Mouse (Mus musculus): ENCODE measurements around the gene Nfia.

The Nfia gene

DNA sequence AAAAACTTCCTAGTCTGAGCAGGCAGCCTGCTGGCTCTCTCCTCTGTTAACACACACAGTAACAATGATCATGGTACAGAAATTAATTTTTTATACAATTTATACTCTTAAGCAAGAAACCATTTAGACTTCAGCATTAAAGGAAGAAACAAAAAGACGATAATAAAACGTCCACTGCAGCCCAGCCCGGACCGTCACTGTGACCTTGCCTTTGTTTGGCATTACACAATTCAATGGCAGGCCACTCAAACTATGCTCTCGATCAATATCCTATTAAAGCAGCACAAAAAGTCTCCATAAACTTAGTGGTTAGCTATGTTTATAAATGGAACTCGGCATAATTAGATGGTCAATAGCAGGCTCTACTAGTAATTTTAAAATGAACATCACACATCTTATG is 232.5 kb downstream of the Nfia start:
- DNase-seq (ENCODE audit: low read depth) = no peak

GRCm38 (mm10) chr4:98008814-98009368 is 236.4 kb downstream of the Nfia start:
- DNase-seq (ENCODE audit: low read depth) = no peak

DNA sequence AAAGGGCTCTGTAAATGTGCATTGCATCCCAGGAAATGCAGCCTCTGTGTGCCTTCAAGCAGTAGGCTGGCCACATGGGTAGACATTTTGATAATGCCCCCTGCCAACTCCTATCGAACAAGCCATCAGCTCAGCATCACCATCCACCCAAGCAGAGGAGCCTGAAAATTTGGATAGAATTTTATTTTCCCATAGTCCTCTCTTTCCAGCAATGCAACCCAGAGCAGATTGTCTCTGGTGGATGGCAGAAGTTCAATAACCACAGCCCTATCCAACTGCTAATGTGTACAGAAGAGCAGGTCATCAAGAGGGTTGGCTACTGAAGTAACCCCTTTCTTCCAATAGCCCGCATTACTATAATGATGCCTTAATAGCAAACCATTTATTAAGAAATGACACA is 237.4 kb downstream of the Nfia start:
- no peak for DNase-seq (ENCODE audit: low read depth)

GRCm38 (mm10) chr4:98019811-98020210 is 247.3 kb downstream of the Nfia start:
- DNase-seq (ENCODE audit: low read depth) = no peak

DNA sequence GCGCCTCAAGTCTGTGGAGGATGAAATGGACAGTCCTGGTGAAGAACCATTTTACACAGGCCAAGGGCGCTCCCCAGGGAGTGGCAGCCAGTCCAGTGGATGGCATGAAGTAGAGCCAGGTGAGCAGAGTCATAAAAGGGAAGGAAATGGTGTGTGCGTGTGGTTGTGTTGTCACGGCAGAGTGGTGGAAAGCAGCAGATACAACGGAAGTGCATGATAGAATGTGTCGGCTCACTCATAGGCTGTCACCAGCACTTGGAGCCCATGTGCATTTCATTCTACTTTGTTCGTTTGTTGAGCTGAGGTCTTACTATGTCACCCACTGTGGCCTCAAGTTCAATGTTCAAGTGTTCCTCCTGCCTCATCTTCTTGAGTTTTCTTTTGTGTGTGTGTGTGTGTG is 248.3 kb downstream of the Nfia start:
- no peak for DNase-seq (ENCODE audit: low read depth)

GRCm38 (mm10) chr4:98023245-98023792 is 250.8 kb downstream of the Nfia start:
- no peak for DNase-seq (ENCODE audit: low read depth)

- DNase-seq (ENCODE audit: low read depth) = no peak
These were observed 254.9 kb downstream of the Nfia start for GRCm38 (mm10) chr4:98027412-98027811.

- DNase-seq (ENCODE audit: low read depth) = no peak
These were observed 259.3 kb downstream of the Nfia start for GRCm38 (mm10) chr4:98031871-98032270.

- DNase-seq (ENCODE audit: low read depth) = no peak
These were observed 259.8 kb downstream of the Nfia start for GRCm38 (mm10) chr4:98032332-98032731.

DNA sequence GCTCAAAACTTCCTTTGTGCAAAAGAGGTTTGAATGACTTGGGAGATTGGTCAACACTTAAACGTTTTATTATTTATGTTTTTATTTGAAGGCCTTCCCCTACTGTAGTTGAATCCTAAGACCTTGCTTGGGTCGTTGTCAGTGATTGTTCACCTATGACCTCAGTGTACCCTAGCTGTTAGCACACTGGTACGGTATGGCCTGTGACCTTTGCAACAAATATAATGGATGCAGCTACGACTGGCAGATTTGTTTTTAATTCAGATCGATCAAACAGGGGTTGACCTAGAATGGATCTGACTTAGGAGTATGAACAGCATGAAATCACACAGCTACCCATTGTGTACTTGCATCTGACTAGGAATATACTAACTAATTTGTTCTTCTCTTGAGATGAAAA is 266.6 kb downstream of the Nfia start:
- DNase-seq (ENCODE audit: low read depth) = no peak

- DNase-seq (ENCODE audit: low read depth) = no peak
These were observed 267.6 kb downstream of the Nfia start for GRCm38 (mm10) chr4:98040179-98040578.

DNA sequence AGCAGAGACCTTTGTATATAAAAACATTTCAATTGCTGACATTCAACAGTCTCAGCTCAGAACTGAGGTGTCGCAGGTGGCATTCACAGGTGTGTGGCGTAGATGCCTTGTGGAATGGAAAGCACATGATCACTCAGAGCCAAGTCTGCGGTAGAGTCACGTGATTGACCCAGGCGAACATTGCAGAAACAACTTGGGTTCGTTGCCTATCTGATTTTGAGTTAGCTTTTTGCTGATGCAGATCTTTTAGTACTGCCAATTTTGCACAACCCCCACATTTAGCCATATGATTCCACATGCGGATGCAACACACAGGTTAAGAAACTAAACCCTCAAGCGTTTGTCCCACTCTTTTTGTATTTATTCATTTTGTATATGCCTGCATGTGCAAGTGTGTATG is 272.1 kb downstream of the Nfia start:
- no peak for DNase-seq (ENCODE audit: low read depth)

GRCm38 (mm10) chr4:98047369-98047768 is 274.8 kb downstream of the Nfia start:
- DNase-seq (ENCODE audit: low read depth) = no peak

DNA sequence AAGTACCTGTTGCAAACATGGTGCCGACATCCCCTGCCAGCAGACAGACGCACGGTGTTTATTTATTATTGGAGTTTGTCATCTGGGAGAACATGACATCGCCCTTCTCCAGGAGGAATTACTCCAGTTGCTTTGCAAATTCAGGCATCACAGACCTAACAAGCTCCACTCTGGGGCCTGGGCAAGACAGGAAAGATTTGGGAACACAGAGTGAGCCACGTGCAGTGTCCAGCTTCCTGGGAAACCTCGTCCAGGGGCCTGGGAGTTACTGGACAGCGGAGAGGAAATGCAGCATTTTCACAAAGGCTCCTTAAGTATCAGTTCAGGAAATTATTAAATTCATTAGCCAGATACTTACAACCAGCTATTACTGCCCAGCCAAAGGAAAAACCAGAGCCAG is 277.1 kb downstream of the Nfia start:
- no peak for DNase-seq (ENCODE audit: low read depth)

- DNase-seq (ENCODE audit: low read depth) = no peak
These were observed 277.6 kb downstream of the Nfia start for GRCm38 (mm10) chr4:98050003-98050620.

- DNase-seq (ENCODE audit: low read depth) = no peak
These were observed 278.2 kb downstream of the Nfia start for GRCm38 (mm10) chr4:98050781-98051180.

GRCm38 (mm10) chr4:98051326-98051725 is 278.8 kb downstream of the Nfia start:
- DNase-seq (ENCODE audit: low read depth) = no peak

GRCm38 (mm10) chr4:98055036-98055435 is 282.5 kb downstream of the Nfia start:
- DNase-seq (ENCODE audit: low read depth) = no peak

DNA sequence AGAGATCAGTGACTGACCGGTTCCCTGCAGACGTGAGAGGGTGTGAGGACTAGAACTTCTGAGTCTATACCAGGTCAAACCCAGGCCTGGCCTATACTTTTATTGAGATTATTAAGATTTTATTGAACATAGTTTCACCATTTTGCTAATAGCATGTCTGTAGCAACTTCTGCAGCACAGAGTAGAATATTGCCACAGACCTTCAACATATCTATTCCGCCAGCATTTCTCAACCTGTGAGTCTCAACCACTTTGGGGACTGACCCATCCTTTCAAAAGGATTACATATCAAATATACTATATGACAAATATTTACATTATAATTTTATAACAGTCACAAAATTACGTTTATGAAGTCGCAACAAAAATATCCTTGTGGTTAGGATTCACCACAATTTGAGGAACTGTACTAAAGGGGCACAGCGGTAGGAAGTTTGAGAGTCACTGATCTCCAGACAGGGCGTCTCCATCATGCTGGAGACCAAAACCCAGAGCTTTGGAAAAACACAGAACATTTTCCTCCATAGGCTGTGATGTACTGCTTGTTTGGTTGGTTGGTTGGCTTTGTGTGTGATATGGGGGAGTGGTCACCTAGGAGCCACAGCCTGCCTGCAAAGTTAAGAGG is 284.0 kb downstream of the Nfia start:
- no peak for DNase-seq (ENCODE audit: low read depth)

- DNase-seq (ENCODE audit: low read depth) = no peak
These were observed 284.7 kb downstream of the Nfia start for GRCm38 (mm10) chr4:98057246-98057645.

DNA sequence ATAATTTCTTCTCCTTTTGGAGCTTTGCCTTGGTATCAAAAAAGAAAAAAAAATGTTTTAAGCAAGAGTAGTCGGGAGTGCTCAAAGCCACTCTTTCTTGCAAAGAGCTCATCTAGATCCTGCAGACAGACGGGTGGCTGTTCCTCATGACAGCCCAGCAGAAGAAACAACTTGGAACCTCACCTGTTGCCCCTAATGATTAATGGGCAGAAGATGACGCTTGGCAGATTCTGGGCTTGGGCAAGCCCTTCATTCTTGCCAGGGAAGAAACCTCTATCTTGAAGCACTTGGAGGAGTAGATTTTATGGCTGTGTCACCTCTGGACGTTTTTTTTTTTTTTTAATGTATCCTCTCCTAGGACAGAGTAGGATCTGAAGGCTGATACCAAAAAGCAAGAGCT is 285.2 kb downstream of the Nfia start:
- no peak for DNase-seq (ENCODE audit: low read depth)

DNA sequence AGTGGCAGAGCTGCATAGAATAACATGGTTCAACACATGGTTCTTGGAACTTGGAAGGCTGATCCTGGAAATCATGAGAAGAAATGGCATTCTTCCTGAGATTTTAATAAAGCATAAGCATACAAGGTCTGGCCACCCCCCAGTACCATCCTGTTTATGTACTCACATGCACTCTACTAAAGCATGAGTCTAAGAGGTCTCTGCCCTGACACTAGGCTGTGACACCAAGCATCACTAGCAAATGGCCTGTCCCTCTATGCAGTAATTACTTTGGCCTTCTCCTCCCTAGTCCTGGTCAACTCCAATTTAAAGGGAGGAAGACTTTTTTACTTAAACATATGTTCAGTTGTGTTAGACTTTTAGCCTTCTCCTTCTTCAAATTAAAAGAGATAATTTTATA is 285.6 kb downstream of the Nfia start:
- no peak for DNase-seq (ENCODE audit: low read depth)

- no peak for DNase-seq (ENCODE audit: low read depth)
These were observed 288.1 kb downstream of the Nfia start for GRCm38 (mm10) chr4:98060601-98061000.

- DNase-seq (ENCODE audit: low read depth) = no peak
These were observed 288.6 kb downstream of the Nfia start for GRCm38 (mm10) chr4:98061086-98061485.
